Mouse (Mus musculus) CH12.LX (cell line): ENCODE measurements around the gene Fam222a. TPM values are rescaled to one million over a fixed set of nuclear protein-coding genes. Genes with fewer than 3 reads are reported as not detected.

Source experiments
- DNase-seq: peaks from one replicate; pipeline ENCODE4 v3.0.0-alpha.2; 2013; ENCODE audit errors: extremely low read depth
- H3K27ac ChIP-seq: 2 replicates; pipeline ENCODE4 v1.5.1; 2012; ENCODE audit warnings: low read depth, mild to moderate bottlenecking, control low read depth, moderate library complexity; ENCODE audit not compliant: insufficient read depth
- H3K27me3 ChIP-seq: replicated peaks from 2 replicates; pipeline ENCODE3; 2012; ENCODE audit warnings: inconsistent platforms
- H3K36me3 ChIP-seq, 2 experiments: replicated peaks in 1 of 2; 2 replicates each; pipeline versions ENCODE3 to v1.6.1; 2012; ENCODE audit warnings: inconsistent platforms in 1 of 2, low read length in 1 of 2, mild to moderate bottlenecking in 1 of 2, mixed read lengths in 1 of 2, moderate library complexity in 1 of 2; ENCODE audit not compliant: control insufficient read depth in 1 of 2, insufficient read depth in 1 of 2
- H3K4me1 ChIP-seq, 2 experiments: 2 replicates each; pipeline ENCODE4 v1.6.1; 2012; ENCODE audit warnings: inconsistent platforms in 1 of 2, moderate library complexity in 1 of 2; ENCODE audit not compliant: insufficient read depth in 2 of 2, control insufficient read depth in 1 of 2
- H3K4me2 ChIP-seq: 2 replicates; pipeline ENCODE4 v1.6.1; 2012; ENCODE audit warnings: low read depth, mild to moderate bottlenecking, control low read depth; ENCODE audit not compliant: poor library complexity, insufficient read depth, severe bottlenecking
- H3K4me3 ChIP-seq, 3 experiments: fragments of 150-350 bp in 1 of 3; sonication (generic) in 1 of 3; replicated peaks in 1 of 3; 2 replicates each; pipeline versions ENCODE3 to v1.5.1; 2011 to 2012; ENCODE audit warnings: low read depth in 2 of 3, low read length in 2 of 3, mild to moderate bottlenecking in 2 of 3, moderate library complexity in 2 of 3, control low read depth in 1 of 3, improper control_type of control experiment in 1 of 3, inconsistent platforms in 1 of 3, mixed read lengths in 1 of 3; ENCODE audit not compliant: poor library complexity in 1 of 3
- H3K79me2 ChIP-seq: replicated peaks from 2 replicates; pipeline ENCODE4 v1.6.1; 2012; ENCODE audit warnings: mild to moderate bottlenecking, moderate library complexity; ENCODE audit not compliant: control insufficient read depth, poor library complexity, insufficient read depth, severe bottlenecking; ENCODE audit errors: extremely low read depth
- H3K9ac ChIP-seq: 2 replicates; pipeline ENCODE4 v1.6.1; 2012; ENCODE audit warnings: low read depth, mild to moderate bottlenecking, control low read depth, moderate library complexity; ENCODE audit not compliant: insufficient read depth
- H3K9me3 ChIP-seq: replicated peaks from 2 replicates; pipeline ENCODE3; 2012; ENCODE audit warnings: low read length, inconsistent platforms, mixed read lengths
- BHLHE40 ChIP-seq: IDR thresholded peaks from 2 replicates; pipeline ENCODE4 v1.6.1; 2011; ENCODE audit warnings: mild to moderate bottlenecking, low read depth, low read length, improper control_type of control experiment
- CHD2 ChIP-seq: IDR thresholded peaks from 2 replicates; pipeline ENCODE4 v1.6.1; 2011; ENCODE audit warnings: low read length, improper control_type of control experiment
- CTCF ChIP-seq, 2 experiments: IDR thresholded peaks in 1 of 2; conservative IDR thresholded peaks in 1 of 2; 2 replicates each; pipeline ENCODE4 v1.5.1; 2011 to 2012; ENCODE audit warnings: low read depth in 2 of 2, low read length in 2 of 2, improper control_type of control experiment in 1 of 2, inconsistent platforms in 1 of 2, mild to moderate bottlenecking in 1 of 2, moderate library complexity in 1 of 2
- E2F4 ChIP-seq: IDR thresholded peaks from 2 replicates; pipeline ENCODE4 v1.6.1; 2011; ENCODE audit warnings: low read depth, low read length, improper control_type of control experiment; ENCODE audit not compliant: insufficient replicate concordance
- ETS1 ChIP-seq: conservative IDR thresholded peaks from 2 replicates; pipeline ENCODE4 v1.6.1; 2012; ENCODE audit warnings: low read depth, mild to moderate bottlenecking, inconsistent platforms, low read length, improper control_type of control experiment, moderate library complexity
- GABPA ChIP-seq: IDR thresholded peaks from 2 replicates; pipeline ENCODE4 v1.6.1; 2012; ENCODE audit warnings: low read depth, low read length, improper control_type of control experiment, inconsistent platforms; ENCODE audit not compliant: insufficient replicate concordance
- HCFC1 ChIP-seq: IDR thresholded peaks from 2 replicates; pipeline ENCODE4 v1.6.1; 2012; ENCODE audit warnings: low read depth, mild to moderate bottlenecking, inconsistent platforms, low read length, improper control_type of control experiment
- IRF4 ChIP-seq: IDR thresholded peaks from 2 replicates; pipeline ENCODE4 v1.6.1; 2014; ENCODE audit warnings: low read depth, mild to moderate bottlenecking, inconsistent platforms, low read length, improper control_type of control experiment
- JUND ChIP-seq: conservative IDR thresholded peaks from 2 replicates; pipeline ENCODE4 v1.6.1; 2011; ENCODE audit warnings: low read depth, low read length, improper control_type of control experiment
- KAT2A ChIP-seq: IDR thresholded peaks from 2 replicates; pipeline ENCODE4 v1.6.1; 2012; ENCODE audit warnings: low read length, improper control_type of control experiment, inconsistent platforms; ENCODE audit not compliant: insufficient replicate concordance
- MAX ChIP-seq: IDR thresholded peaks from 2 replicates; pipeline ENCODE4 v1.6.1; 2011; ENCODE audit warnings: low read length, improper control_type of control experiment
- MAZ ChIP-seq: IDR thresholded peaks from 2 replicates; pipeline ENCODE4 v1.6.1; 2012; ENCODE audit warnings: low read depth, mild to moderate bottlenecking, inconsistent platforms, low read length, improper control_type of control experiment, moderate library complexity
- MEF2A ChIP-seq: IDR thresholded peaks from 2 replicates; pipeline ENCODE4 v1.6.1; 2014; ENCODE audit warnings: low read depth, mild to moderate bottlenecking, inconsistent platforms, low read length, improper control_type of control experiment, borderline replicate concordance
- MXI1 ChIP-seq: IDR thresholded peaks from 2 replicates; pipeline ENCODE4 v1.6.1; 2011; ENCODE audit warnings: mild to moderate bottlenecking, low read depth, low read length, improper control_type of control experiment
- MYC ChIP-seq: IDR thresholded peaks from 2 replicates; pipeline ENCODE4 v1.6.1; 2011; ENCODE audit warnings: low read depth, mild to moderate bottlenecking, improper control_type of control experiment, low read length
- NRF1 ChIP-seq: IDR thresholded peaks from 2 replicates; pipeline ENCODE4 v1.6.1; 2014; ENCODE audit warnings: low read depth, mild to moderate bottlenecking, inconsistent platforms, low read length, improper control_type of control experiment, moderate library complexity
- PAX5 ChIP-seq: IDR thresholded peaks from 2 replicates; pipeline ENCODE4 v1.6.1; 2012; ENCODE audit warnings: low read length, inconsistent platforms, mixed read lengths
- POLR2A ChIP-seq: IDR thresholded peaks from 2 replicates; pipeline ENCODE4 v1.6.1; 2011; ENCODE audit warnings: low read depth, mild to moderate bottlenecking, improper control_type of control experiment, low read length
- RCOR1 ChIP-seq: conservative IDR thresholded peaks from 2 replicates; pipeline ENCODE4 v1.6.1; 2012; ENCODE audit warnings: low read depth, mild to moderate bottlenecking, inconsistent platforms, low read length, improper control_type of control experiment
- TCF12 ChIP-seq: IDR thresholded peaks from 2 replicates; pipeline ENCODE4 v1.6.1; 2014; ENCODE audit warnings: low read depth, mild to moderate bottlenecking, inconsistent platforms, low read length, improper control_type of control experiment
- UBTF ChIP-seq: IDR thresholded peaks from 2 replicates; pipeline ENCODE4 v1.6.1; 2012; ENCODE audit warnings: low read depth, mild to moderate bottlenecking, inconsistent platforms, low read length, improper control_type of control experiment, moderate library complexity
- USF1 ChIP-seq: IDR thresholded peaks from 2 replicates; pipeline ENCODE4 v1.6.1; 2014; ENCODE audit warnings: low read depth, mild to moderate bottlenecking, inconsistent platforms, low read length, improper control_type of control experiment
- USF2 ChIP-seq: conservative IDR thresholded peaks from 2 replicates; pipeline ENCODE4 v1.6.1; 2011; ENCODE audit warnings: low read depth, low read length, improper control_type of control experiment
- ZC3H11A ChIP-seq: IDR thresholded peaks from 2 replicates; pipeline ENCODE4 v1.6.1; 2012; ENCODE audit warnings: low read depth, mild to moderate bottlenecking, inconsistent platforms, low read length, improper control_type of control experiment
- ZKSCAN1 ChIP-seq: IDR thresholded peaks from 2 replicates; pipeline ENCODE4 v1.6.1; 2012; ENCODE audit warnings: low read depth, inconsistent platforms, low read length, improper control_type of control experiment, borderline replicate concordance
- ZMIZ1 ChIP-seq: IDR thresholded peaks from 2 replicates; pipeline ENCODE4 v1.6.1; 2012; ENCODE audit warnings: low read depth, mild to moderate bottlenecking, inconsistent platforms, low read length, improper control_type of control experiment
- ZNF384 ChIP-seq: IDR thresholded peaks from 2 replicates; pipeline ENCODE4 v1.6.1; 2012; ENCODE audit warnings: low read depth, low read length, improper control_type of control experiment, inconsistent platforms
- dilution Hi-C: fragments of 300-500 bp; cut with MboI; formaldehyde crosslinking; loops from 2 replicates; pipeline ENCODE4 v1.14.3; 2020; ENCODE audit warnings: low sequenced_read_pairs; ENCODE audit not compliant: extremely low pct_unique_long_range_greater_than_20kb, extremely low pct_ligation_motif_present
- in situ Hi-C: fragments of 300-500 bp; cut with MboI; formaldehyde crosslinking; loops from 3 replicates; pipeline ENCODE4 v1.14.3; 2019; ENCODE audit warnings: low sequenced_read_pairs, low pct_ligation_motif_present, low pct_unique_long_range_greater_than_20kb, mixed read lengths
- polyA plus RNA-seq: library from polyadenylated mRNA; unstranded; fragments of >175 nt; gene quantifications from 2 replicates; pipeline ENCODE4 v1.2.1, GENCODE M21; 2012; ENCODE audit warnings: low read depth; ENCODE audit not compliant: insufficient read length
- total RNA-seq, 2 experiments: library from RNA; depleted of rRNA; stranded (reverse); fragments of 300-350 nt in 1 of 2; fragments of >200 nt in 1 of 2; gene quantifications; 2 replicates each; pipeline ENCODE4 v1.2.3; 2012 to 2014

The Fam222a gene
- total and polyA plus RNA-seq, 3 experiments = 0.13 TPM; not detected in 2

- Histone ChIP-seq H3K4me1 (peaks cover 8 to 33% of the 10 kb centered on the region in 2 experiments), H3K9ac (no peak overlapping the region), H3K4me2 (no peak overlapping the region), H3K4me3 (no peak overlapping the region), H3K36me3 (no peaks in the 10 kb centered on the region), H3K27ac (no peak overlapping the region), H3K27me3 (no peaks in the 10 kb centered on the region), H3K9me3 (peaks cover 3% of the 10 kb centered on the region), H3K79me2 (no peaks in the 10 kb centered on the region)
- dilution Hi-C loops = no loop called here
- in situ Hi-C loops = no loop called here
- no peak for DNase-seq
- TF ChIP-seq USF1 = no peak
- no peak for TF ChIP-seq CHD2
- TF ChIP-seq NRF1 = no peak
- no peak for TF ChIP-seq E2F4
- no peak for TF ChIP-seq ZNF384
- no peak for TF ChIP-seq JUND
- TF ChIP-seq ZC3H11A = no peak
- TF ChIP-seq CTCF (conservative IDR thresholded peaks at IDR 0.05 in 1 of 2, IDR thresholded peaks at IDR 0.05 in 1 of 2; ENCODE audit: low read depth in 2 of 2, low read length in 2 of 2) = no peak
- no peak for TF ChIP-seq UBTF
- TF ChIP-seq PAX5 = no peak
- no peak for TF ChIP-seq GABPA
- TF ChIP-seq TCF12 = no peak
- TF ChIP-seq POLR2A = no peak
These were observed 87.9 kb downstream of the Fam222a start for GRCm38 (mm10) chr5:114655721-114656120.

GRCm38 (mm10) chr5:114656305-114656704 is 88.5 kb downstream of the Fam222a start:
- H3K9me3 ChIP-seq = peaks cover 3% of the 10 kb centered on the region
- no peak for DNase-seq
- dilution Hi-C loops = no loop called here
- H3K4me1 ChIP-seq = peaks cover 6 to 33% of the 10 kb centered on the region in 2 experiments
- no peak overlapping the region for H3K9ac ChIP-seq
- in situ Hi-C loops = no loop called here
- no peaks in the 10 kb centered on the region for H3K79me2 ChIP-seq
- TF ChIP-seq GABPA (no peak), RCOR1 (no peak), IRF4 (no peak), MXI1 (no peak), KAT2A (no peak), MEF2A (no peak), MAX (no peak), MYC (no peak), ZKSCAN1 (no peak), USF1 (no peak), ZNF384 (no peak), USF2 (no peak), MAZ (no peak), E2F4 (no peak), BHLHE40 (no peak), ETS1 (no peak), NRF1 (no peak), HCFC1 (no peak), ZMIZ1 (no peak)
- H3K36me3 ChIP-seq = no peaks in the 10 kb centered on the region
- no peak overlapping the region for H3K27ac ChIP-seq
- no peak overlapping the region for H3K4me2 ChIP-seq
- no peak overlapping the region for H3K4me3 ChIP-seq
- H3K27me3 ChIP-seq = no peaks in the 10 kb centered on the region
